Mouse (Mus musculus) cortical plate, adult 2 months (tissue): ENCODE measurements around the gene Prss23.

Experiments used
- CTCF ChIP-seq: fragments of 200-500 bp; IDR thresholded peaks from 2 replicates; pipeline ENCODE4 v1.5.1; 2011; ENCODE audit warnings: mild to moderate bottlenecking, control low read depth, low read length; ENCODE audit not compliant: insufficient read depth; ENCODE audit errors: extremely low read depth
- POLR2A ChIP-seq: fragments of 200-500 bp; IDR thresholded peaks from 2 replicates; pipeline ENCODE4 v1.6.1; 2011; ENCODE audit warnings: mild to moderate bottlenecking, low read length, control low read depth; ENCODE audit not compliant: insufficient read depth; ENCODE audit errors: extremely low read depth

- TF ChIP-seq POLR2A (no peak), CTCF (peak; percentile 64)
Observed at GRCm38 (mm10) chr7:89473442-89473841, 53.5 kb downstream of the Prss23 start.
